Mouse (Mus musculus) megakaryocyte, embryonic 14.5 days (primary cell): ENCODE measurements around the gene Rin1.

Source experiments
- FLI1 ChIP-seq: IDR thresholded peaks from 2 replicates; pipeline ENCODE4 v1.6.1; 2012; ENCODE audit warnings: low read length, inconsistent platforms, mixed read lengths
- GATA1 ChIP-seq: IDR thresholded peaks from 3 replicates; pipeline ENCODE4 v1.6.1; 2012; ENCODE audit warnings: mixed read lengths, low read length, inconsistent platforms, borderline replicate concordance

GRCm38 (mm10) chr19:5071545-5072369 is 21.5 kb downstream of the Rin1 start:
- no peak for TF ChIP-seq GATA1
- no peak for TF ChIP-seq FLI1
